Mouse (Mus musculus) lung, adult 2 months (tissue): ENCODE measurements at regions not wholly inside any gene's neighbourhood (a gene's known extent, or its start where the extent isn't known, plus 50 kb on each side); places are given as distances from the start of the nearest gene placed in this dataset.

Source experiments
- CTCF ChIP-seq: fragments of 200-500 bp; IDR thresholded peaks from 2 replicates; pipeline ENCODE4 v1.5.1; 2011; ENCODE audit warnings: mild to moderate bottlenecking, low read length, control low read depth; ENCODE audit not compliant: insufficient read depth
- POLR2A ChIP-seq: fragments of 200-500 bp; IDR thresholded peaks from 2 replicates; pipeline ENCODE4 v1.6.1; 2011; ENCODE audit warnings: low read depth, mild to moderate bottlenecking, control low read depth, low read length, borderline replicate concordance; ENCODE audit errors: extremely low read depth

- TF ChIP-seq POLR2A: no peak
- no peak for TF ChIP-seq CTCF
These were observed 73.7 kb upstream of the Bcl6 start for GRCm38 (mm10) chr16:24062314-24062713.
